Mouse (Mus musculus): Measurements from ENCODE around the gene 9230112D13Rik.

GRCm38 (mm10) chr14:34471591-34471990, 51.0 kb downstream of the 9230112D13Rik start:
- TF ChIP-seq CTCF (IDR thresholded peaks at IDR 0.05; ENCODE audit: low read depth, low read length), result no peak
- no peak for TF ChIP-seq POLR2A (IDR thresholded peaks at IDR 0.05; ENCODE audit: insufficient read depth, low read length)
- TF ChIP-seq EP300 (IDR thresholded peaks at IDR 0.05; ENCODE audit: insufficient read depth, low read depth, low read length), result no peak

Measured in ES-Bruce4 (cell line).